Mouse (Mus musculus) ES-E14 (cell line): ENCODE results near the gene Bcas2.

Source experiments
- HCFC1 ChIP-seq: IDR thresholded peaks from 2 replicates; pipeline ENCODE4 v1.6.1; 2012; ENCODE audit warnings: low read length, inconsistent platforms, borderline replicate concordance; ENCODE audit not compliant: insufficient read depth
- MAFK ChIP-seq: IDR thresholded peaks from 2 replicates; pipeline ENCODE4 v1.6.1; 2014; ENCODE audit warnings: mild to moderate bottlenecking, low read depth, low read length, inconsistent platforms; ENCODE audit not compliant: insufficient read depth

DNA sequence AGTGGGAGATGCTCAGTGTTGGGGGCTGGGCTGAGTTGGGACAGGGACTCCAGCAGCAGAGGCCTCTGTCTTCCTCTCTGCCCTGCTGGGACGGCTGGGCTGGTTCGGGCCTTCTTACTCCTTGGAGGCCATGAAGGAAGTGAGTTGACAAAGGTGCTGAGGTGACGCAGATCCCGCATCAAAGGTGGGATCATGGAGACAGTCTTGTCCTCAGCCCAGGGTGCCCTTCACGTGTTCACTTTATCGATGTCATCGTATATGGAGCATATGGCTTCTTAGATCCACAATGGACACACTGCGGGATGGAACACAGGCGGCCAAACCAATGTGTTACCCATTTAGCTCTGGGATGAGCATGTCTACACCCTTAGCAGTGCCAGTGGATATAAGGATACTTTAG lies 8.1 kb downstream of the Bcas2 start:
- TF ChIP-seq HCFC1 (no peak), MAFK (no peak)
